Mouse (Mus musculus) neural tube, embryonic 11.5 days (tissue): ENCODE results near the gene Tnnc2. TPM values are rescaled to one million over a fixed set of nuclear protein-coding genes. Genes with fewer than 3 reads are reported as not detected.

Experiments
- ATAC-seq: fragments of 200-750 bp; cut with Nextera tagmentation; 2 replicates; pipeline ENCODE4 v1.8.0; 2017; ENCODE audit warnings: moderate number of reproducible peaks, mild to moderate bottlenecking, moderate TSS enrichment, moderate library complexity; ENCODE audit not compliant: insufficient read depth, low FRiP score, low TSS enrichment
- DNase-seq: peaks from one replicate; pipeline ENCODE4 v3.0.0-alpha.2; 2015; ENCODE audit warnings: low spot score
- H3K27ac ChIP-seq: fragments of 300-500 bp; sonication (generic); 2 replicates; pipeline ENCODE4 v1.5.1; 2014; ENCODE audit warnings: low read depth, mild to moderate bottlenecking, low read length
- H3K27me3 ChIP-seq: fragments of 300-500 bp; sonication (generic); 2 replicates; pipeline ENCODE4 v1.6.1; 2014; ENCODE audit warnings: mild to moderate bottlenecking, low read length, mixed read lengths; ENCODE audit not compliant: control insufficient read depth, insufficient read depth
- H3K36me3 ChIP-seq: fragments of 300-500 bp; sonication (generic); 2 replicates; pipeline ENCODE4 v1.6.1; 2014; ENCODE audit warnings: mild to moderate bottlenecking, low read length, moderate library complexity, mixed read lengths; ENCODE audit not compliant: control insufficient read depth, insufficient read depth
- H3K4me1 ChIP-seq: fragments of 300-500 bp; sonication (generic); 2 replicates; pipeline ENCODE4 v1.6.1; 2014; ENCODE audit warnings: low read length, mixed read lengths; ENCODE audit not compliant: control insufficient read depth, insufficient read depth
- H3K4me2 ChIP-seq: fragments of 300-500 bp; sonication (generic); 2 replicates; pipeline ENCODE4 v1.6.1; 2014; ENCODE audit warnings: low read depth, mild to moderate bottlenecking, moderate library complexity
- H3K4me3 ChIP-seq: fragments of 300-500 bp; sonication (generic); 2 replicates; pipeline ENCODE4 v1.5.1; 2014; ENCODE audit warnings: low read depth, low read length
- H3K9ac ChIP-seq: fragments of 300-500 bp; sonication (generic); 2 replicates; pipeline ENCODE4 v1.6.1; 2014; ENCODE audit warnings: mild to moderate bottlenecking, low read length
- H3K9me3 ChIP-seq: fragments of 300-500 bp; sonication (generic); 2 replicates; pipeline ENCODE4 v1.6.1; 2016; ENCODE audit warnings: low read length; ENCODE audit not compliant: control insufficient read depth
- WGBS: fragments of 180-500 bp; shearing (Covaris S2); extraction: QIAGEN DNeasy Blood & Tissue Kit; methylation state at CpG from one replicate; pipeline ENCODE4 v1.1.7; 2014; 5-methylcytosine and 5-hydroxymethylcytosine counted together
- polyA plus RNA-seq: library from polyadenylated mRNA; unstranded; fragments of >200 nt; fragmentation: Nextera tagmentation; extraction: Ambion mirVana; gene quantifications from 2 replicates; pipeline ENCODE4 v1.2.1, GENCODE M21; 2014

Tnnc2 gene
- polyA plus RNA-seq, 1 experiment from 2014 or later: 43.2 TPM

DNA sequence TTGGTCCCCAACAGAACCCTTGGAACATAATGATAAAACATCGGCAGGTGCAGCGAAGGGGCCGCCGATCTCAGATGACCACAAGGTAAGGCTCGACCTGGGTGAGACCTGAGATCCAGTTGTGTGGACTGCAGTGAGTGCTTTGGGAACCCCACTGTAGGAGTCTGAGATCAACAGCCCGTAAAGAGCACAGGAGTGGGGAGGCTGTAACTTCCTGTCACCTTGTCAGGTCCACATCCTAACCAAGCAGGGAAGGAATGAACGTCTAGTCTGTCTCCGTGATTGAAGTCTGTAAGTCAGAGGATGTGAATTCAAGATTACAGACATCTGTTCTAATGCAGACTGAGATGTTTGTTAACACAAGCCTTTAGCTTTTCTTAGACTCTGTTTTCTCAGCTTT lies 33.1 kb downstream of the Tnnc2 start:
- Histone ChIP-seq H3K9me3 (no peaks in the 10 kb centered on the region), H3K27ac (no peak overlapping the region), H3K27me3 (no peaks in the 10 kb centered on the region), H3K9ac (peak overlapping the region; percentile 82), H3K4me3 (peak overlapping the region; percentile 74), H3K36me3 (no peaks in the 10 kb centered on the region), H3K4me1 (peaks cover 10% of the 10 kb centered on the region), H3K4me2 (peak overlapping the region; percentile 53)
- 56% methylated on average over 8 of the region's 8 CpGs for WGBS
- ATAC-seq: no peak
- no peak for DNase-seq

GRCm38 (mm10) chr2:164745843-164746479 lies 33.8 kb downstream of the Tnnc2 start, which contains the start of the genes Wfdc3 and Dnttip1:
Gene Wfdc3, minus strand, starts transcription at chr2:164745931.
Gene Dnttip1, plus strand, starts transcription at chr2:164745983.
- H3K27ac ChIP-seq: no peak within 1 kb of the TSS
- ATAC-seq: peak; percentile 91

DNA sequence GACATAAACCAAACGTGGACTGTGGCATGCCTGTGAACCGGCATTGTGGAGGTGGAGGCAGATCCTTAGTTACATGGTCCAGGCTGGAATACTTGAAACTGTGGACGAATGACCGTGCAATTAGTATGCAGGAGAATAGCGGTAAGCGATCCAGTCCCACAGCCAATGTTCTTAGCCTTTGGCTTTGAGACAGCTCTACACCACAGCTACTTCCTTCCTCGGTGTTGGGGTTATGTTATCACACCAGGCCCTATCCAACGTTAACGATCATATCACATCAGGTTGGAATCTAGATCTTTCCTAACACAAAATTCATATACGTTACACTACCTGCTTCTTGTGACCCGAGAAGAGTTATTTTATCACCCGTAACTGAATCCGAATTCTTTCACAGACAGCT lies 34.8 kb downstream of the Tnnc2 start:
- DNase-seq (no peak), ATAC-seq (no peak)
- Histone ChIP-seq H3K4me3 (peak overlapping the region; percentile 74), H3K9ac (peak overlapping the region; percentile 82; the same call in 1 of the 2 replicates), H3K4me2 (peak overlapping the region; percentile 53), H3K4me1 (peaks cover 10% of the 10 kb centered on the region), H3K36me3 (no peaks in the 10 kb centered on the region), H3K27me3 (no peaks in the 10 kb centered on the region), H3K27ac (no peak overlapping the region), H3K9me3 (no peaks in the 10 kb centered on the region)
- WGBS: 76% methylated on average over 13 of the region's 13 CpGs

More at GRCm38 (mm10) chr2:164745843-164746479, 33.8 kb downstream of the Tnnc2 start, which contains the start of the genes Wfdc3 and Dnttip1:
- WGBS: under 1% methylated on average over 61 of the region's 70 CpGs
- peak within 1 kb of the TSS; percentile 82 for H3K9ac ChIP-seq
- H3K36me3 ChIP-seq: no peaks in the 10 kb centered on the region
- H3K4me2 ChIP-seq: peak within 1 kb of the TSS; percentile 53
- peak within 1 kb of the TSS; percentile 74 for H3K4me3 ChIP-seq
- H3K9me3 ChIP-seq: no peaks in the 10 kb centered on the region
- H3K27me3 ChIP-seq: no peaks in the 10 kb centered on the region
- peak; percentile 94 for DNase-seq
- peaks cover 10% of the 10 kb centered on the region for H3K4me1 ChIP-seq

- ATAC-seq (no peak), DNase-seq (no peak)
- H3K9ac ChIP-seq: no peak overlapping the region
- no peak overlapping the region for H3K4me2 ChIP-seq
- WGBS: 68% methylated on average over 7 of the region's 7 CpGs
- H3K4me3 ChIP-seq: no peak overlapping the region
- H3K4me1 ChIP-seq: no peaks in the 10 kb centered on the region; the same call in 1 of the 2 replicates
- no peaks in the 10 kb centered on the region for H3K9me3 ChIP-seq
- H3K27me3 ChIP-seq: no peaks in the 10 kb centered on the region
- no peak overlapping the region for H3K27ac ChIP-seq
- H3K36me3 ChIP-seq: no peaks in the 10 kb centered on the region
These were observed 39.9 kb downstream of the Tnnc2 start for GRCm38 (mm10) chr2:164739876-164740275.

DNA sequence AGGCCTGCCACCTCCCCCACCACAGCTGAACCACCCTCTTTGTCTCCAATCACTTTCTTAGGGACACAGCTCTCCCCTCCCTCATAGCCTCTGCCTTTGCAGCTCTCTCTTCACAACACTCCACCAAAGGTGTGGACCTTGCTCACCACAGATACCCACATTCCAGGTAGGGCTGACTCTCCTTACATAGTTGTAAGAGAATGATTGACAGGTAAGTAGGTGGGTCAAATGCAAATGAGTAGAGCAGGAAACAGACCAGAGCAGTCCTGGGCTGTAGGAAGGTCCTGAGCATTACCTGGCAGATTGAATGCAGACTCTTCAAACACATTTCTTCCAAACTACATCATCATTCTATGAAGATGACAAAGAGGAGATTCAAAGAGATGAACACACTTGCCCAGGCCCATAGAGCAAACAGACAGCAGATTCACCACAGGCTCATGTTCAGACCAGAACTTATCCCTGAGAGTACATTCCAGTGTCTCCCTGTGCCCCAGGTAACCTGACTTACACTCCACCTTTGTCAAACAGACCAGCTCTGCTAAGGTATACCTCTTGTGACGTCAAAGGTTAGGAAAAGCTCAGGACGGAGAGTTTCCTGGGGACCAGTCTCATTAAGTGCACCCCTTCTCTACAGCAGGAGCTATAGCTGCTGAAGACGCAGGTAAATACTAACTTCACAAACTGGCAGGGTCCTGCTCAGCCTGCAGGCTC lies 42.2 kb downstream of the Tnnc2 start:
- 72% methylated on average over 3 of the region's 3 CpGs for WGBS
- Histone ChIP-seq H3K4me2 (no peak overlapping the region), H3K4me1 (no peaks in the 10 kb centered on the region), H3K36me3 (no peaks in the 10 kb centered on the region), H3K9ac (no peak overlapping the region), H3K27me3 (no peaks in the 10 kb centered on the region), H3K9me3 (no peaks in the 10 kb centered on the region), H3K27ac (no peak overlapping the region), H3K4me3 (no peak overlapping the region)
- ATAC-seq (no peak), DNase-seq (no peak)

GRCm38 (mm10) chr2:164735446-164735845 lies 44.3 kb downstream of the Tnnc2 start:
- Histone ChIP-seq H3K27ac (no peak overlapping the region), H3K9me3 (no peaks in the 10 kb centered on the region), H3K4me3 (no peak overlapping the region), H3K27me3 (no peaks in the 10 kb centered on the region), H3K36me3 (no peaks in the 10 kb centered on the region), H3K4me2 (no peak overlapping the region), H3K9ac (no peak overlapping the region), H3K4me1 (no peaks in the 10 kb centered on the region)
- no peak for DNase-seq
- no peak for ATAC-seq
- WGBS: 91% methylated on average over 5 of the region's 5 CpGs

DNA sequence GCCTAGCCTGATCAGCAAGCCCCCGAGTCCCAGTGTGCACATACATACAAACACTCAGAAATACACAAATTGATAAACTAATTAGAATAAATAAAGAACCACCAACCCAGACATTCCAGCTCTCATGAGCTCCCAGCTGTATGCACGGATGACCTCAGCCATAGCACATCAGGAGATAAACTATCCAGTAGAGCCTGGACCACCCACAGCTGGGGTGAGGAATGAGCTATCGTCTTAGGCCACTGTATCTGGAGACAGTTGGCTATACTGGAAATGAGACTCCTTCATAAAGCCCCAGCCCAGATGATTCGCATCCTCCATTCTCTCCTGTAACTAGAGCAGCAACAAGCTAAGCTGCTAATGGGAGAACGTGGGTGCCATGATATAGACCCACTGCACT lies 44.9 kb downstream of the Tnnc2 start:
- DNase-seq (no peak), ATAC-seq (no peak)
- no peak overlapping the region for H3K9ac ChIP-seq
- H3K27me3 ChIP-seq: no peaks in the 10 kb centered on the region
- 84% methylated on average over 5 of the region's 5 CpGs for WGBS
- H3K27ac ChIP-seq: no peak overlapping the region
- H3K36me3 ChIP-seq: no peaks in the 10 kb centered on the region
- H3K9me3 ChIP-seq: no peaks in the 10 kb centered on the region
- H3K4me1 ChIP-seq: no peaks in the 10 kb centered on the region
- no peak overlapping the region for H3K4me3 ChIP-seq
- no peak overlapping the region for H3K4me2 ChIP-seq

DNA sequence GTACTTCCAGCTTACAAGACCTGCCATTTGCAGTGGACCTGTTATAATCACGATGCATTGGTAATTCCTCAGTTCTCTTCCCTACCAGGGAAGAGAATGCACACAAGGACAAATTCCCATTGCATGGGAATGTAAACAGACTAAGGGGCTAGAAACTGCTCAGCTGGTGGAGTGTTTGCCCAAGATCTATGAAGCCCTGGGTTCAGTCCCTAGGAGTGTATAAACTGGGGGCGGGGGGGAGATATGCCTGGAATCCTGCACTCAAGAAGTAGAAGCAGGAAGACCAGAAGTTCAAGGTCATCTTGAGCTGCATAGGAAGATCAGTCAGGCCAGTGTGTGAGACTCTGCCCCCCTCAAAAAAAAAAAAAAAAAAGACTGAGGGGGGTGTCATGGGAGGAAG lies 46.5 kb downstream of the Tnnc2 start:
- no peak overlapping the region for H3K9ac ChIP-seq
- no peak overlapping the region for H3K4me2 ChIP-seq
- WGBS: 93% methylated on average over 2 of the region's 2 CpGs
- no peaks in the 10 kb centered on the region for H3K9me3 ChIP-seq
- ATAC-seq (no peak), DNase-seq (no peak)
- no peaks in the 10 kb centered on the region for H3K36me3 ChIP-seq
- no peak overlapping the region for H3K27ac ChIP-seq
- H3K4me1 ChIP-seq: no peaks in the 10 kb centered on the region
- no peaks in the 10 kb centered on the region for H3K27me3 ChIP-seq
- H3K4me3 ChIP-seq: no peak overlapping the region

DNA sequence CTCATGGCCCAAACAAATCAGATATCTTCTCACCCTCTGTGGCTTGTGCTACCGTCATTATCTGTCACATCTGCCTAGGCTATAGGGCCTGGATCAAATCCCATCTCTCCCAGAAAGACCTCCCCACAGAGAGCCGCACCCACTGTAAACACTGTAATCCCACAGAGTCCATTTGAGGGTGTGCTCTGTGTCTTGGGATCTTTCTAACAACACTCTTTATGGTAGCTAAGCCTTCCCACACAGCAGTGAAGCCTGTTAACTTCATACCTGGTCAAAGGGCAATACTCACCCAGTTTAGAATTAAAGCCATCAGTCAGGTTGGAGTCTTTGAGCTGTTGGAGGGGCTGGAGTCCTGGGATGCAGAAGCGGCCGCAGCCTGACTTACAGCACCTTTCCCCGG lies 48.0 kb downstream of the Tnnc2 start:
- H3K36me3 ChIP-seq: no peaks in the 10 kb centered on the region
- H3K27me3 ChIP-seq: no peaks in the 10 kb centered on the region
- WGBS: 75% methylated on average over 5 of the region's 5 CpGs
- H3K27ac ChIP-seq: no peak overlapping the region
- ATAC-seq (no peak), DNase-seq (no peak)
- H3K4me3 ChIP-seq: no peak overlapping the region
- no peaks in the 10 kb centered on the region for H3K9me3 ChIP-seq
- H3K4me1 ChIP-seq: no peaks in the 10 kb centered on the region
- H3K9ac ChIP-seq: no peak overlapping the region
- no peak overlapping the region for H3K4me2 ChIP-seq
